Mouse (Mus musculus) gastrocnemius, postnatal 10 days (tissue): ENCODE results near the gene Alx3. TPM values are rescaled to one million over a fixed set of nuclear protein-coding genes. Genes with fewer than 3 reads are reported as not detected.

Experiments used
- DNase-seq: peaks from one replicate; pipeline ENCODE4 v3.0.0; 2021; ENCODE audit warnings: mixed read lengths
- long read RNA-seq, 2 experiments: library from polyadenylated mRNA; stranded (forward); transcript quantifications; one replicate each; pipeline ENCODE4 v2.0.0; 2021
- total RNA-seq, 2 experiments: library from RNA; stranded (reverse); gene quantifications; 2 replicates each; pipeline ENCODE4 v1.2.3; 2021

Alx3 gene
- total RNA-seq: not detected
- long read RNA-seq, experiment 1: 0 reads
- long read RNA-seq, experiment 2: 0 reads

DNA sequence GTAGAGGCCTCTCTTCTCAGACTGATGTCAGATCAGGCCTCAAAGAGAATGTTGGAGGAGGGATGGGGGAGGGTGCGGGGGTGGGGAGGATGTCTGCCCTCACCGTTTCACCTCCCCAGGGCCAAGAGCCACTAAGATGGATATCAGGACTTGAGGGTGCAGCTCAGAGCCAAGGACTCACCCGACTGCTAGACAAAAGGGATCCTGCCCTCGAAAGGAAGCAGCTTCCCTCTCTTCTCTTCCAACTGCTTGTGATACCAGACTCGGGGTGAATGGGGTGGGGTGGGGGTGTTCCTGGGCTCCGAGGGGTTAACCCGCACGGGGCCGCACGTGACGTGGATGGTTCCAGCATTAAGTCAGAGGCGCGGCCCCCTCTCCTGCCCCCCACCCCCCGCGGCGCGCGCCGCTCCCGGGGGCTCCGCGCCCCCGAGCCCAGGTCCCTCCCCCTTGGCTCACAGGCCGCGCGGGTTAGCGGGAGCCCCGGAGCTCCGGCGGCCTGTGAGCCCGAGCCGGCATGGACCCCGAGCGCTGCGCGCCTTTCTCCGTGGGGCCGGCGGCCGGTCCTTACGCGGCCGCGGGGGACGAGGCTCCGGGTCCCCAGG, at the start of gene Alx3:
Alx3 (plus strand) TSS at position 370 of the 602 bp plus-strand sequence.
- no peak for DNase-seq

DNA sequence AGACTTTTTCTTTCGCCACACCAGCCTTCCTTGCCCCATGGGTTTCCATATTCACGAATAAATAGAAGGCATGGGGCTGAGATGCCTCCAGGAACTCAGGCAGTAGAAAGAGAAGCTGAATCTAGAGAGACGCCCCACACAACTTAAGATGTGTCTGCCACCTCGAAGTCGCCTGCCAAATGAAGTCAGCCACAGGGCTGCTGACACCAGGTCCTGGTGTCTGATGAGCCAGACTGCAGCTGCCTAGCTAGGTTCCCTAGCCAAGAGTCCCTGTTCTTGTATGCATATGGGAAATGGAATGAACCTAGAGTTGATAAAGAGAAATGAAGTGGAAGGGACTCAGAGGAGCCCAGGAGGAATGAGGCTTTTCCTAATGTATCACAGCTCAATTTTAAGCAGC, 49.6 kb upstream of the Alx3 start:
- DNase-seq: no peak

DNA sequence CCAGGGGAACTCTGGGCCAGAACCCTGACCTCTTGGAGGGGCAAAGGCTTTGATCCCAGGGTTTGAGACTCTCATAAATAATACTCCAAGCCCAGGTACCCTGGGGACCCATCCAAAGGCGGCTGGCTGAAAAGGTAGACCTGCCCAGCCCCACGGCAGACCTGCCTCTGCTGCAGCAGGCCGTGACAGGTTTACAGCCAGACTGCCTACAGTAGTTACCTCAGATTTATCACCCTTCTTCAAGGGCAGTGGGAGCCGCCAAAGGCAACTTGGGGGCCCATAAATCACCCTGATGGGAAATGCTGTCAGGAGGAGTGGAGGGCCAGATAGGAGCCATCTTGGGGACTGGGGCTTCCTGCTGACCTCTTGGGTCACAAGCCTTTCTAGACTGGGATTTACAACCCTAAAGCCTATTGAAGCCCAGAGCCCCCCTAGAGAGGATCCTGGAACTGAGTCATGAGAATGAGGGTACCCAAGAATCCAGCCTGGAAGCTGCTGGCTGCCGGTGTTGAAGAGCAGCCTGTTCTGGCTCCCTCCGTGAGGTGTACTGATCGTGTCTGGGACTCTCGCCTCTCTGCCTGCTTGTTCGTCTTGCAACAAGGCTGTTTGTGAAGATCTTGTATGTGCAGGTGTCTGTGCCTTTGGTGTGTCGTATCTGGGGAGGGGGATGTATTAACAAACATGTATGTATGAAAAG, 49.0 kb upstream of the Alx3 start:
- DNase-seq: no peak

DNA sequence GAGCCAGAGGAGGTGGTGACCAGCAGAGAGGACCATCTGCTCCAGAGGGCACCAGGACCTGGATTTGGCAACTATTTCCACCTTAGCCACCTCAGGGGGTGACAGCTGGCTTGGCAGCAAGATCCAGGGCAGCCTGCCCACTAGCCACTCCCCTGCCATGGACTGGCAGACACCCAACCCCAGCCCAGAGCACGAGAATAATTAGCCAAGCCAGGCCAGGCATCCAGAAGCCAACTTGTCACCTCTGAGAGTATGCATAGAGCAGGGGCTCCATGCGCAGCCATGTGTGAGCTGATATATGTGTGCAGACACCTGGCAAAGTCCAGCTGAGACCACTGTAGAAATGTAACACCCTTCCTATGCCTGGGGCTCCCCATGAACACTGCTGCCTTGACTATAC, 47.9 kb upstream of the Alx3 start:
- DNase-seq: peak; percentile 20

DNA sequence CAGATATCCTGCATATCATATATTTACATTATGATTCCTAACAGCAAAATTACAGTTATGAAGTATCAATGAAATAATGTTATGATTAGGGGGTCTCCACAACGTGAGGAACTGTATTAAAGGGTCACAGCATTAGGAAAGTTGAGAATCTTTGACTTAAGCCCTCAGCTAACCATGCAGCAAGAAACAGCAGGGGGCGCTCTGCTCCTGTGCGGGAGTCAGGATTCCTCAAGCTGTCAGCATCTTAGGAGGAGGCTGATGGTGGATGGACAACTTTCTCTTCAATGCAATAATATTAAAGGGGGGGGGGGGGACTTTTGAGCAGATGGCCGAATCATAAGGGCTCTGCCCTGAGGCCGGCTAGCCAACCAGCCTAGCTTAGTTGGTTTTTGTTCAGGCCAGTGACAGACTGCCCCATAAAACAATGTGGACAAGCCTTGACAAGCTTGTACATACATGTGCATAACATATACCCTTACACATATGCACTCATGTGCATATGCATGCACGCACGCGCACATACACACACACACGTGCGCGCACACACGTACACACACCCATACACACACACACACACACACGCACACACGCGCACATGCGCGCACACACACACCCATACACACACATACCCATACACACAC, 44.3 kb upstream of the Alx3 start:
- peak; percentile 79 for DNase-seq

DNA sequence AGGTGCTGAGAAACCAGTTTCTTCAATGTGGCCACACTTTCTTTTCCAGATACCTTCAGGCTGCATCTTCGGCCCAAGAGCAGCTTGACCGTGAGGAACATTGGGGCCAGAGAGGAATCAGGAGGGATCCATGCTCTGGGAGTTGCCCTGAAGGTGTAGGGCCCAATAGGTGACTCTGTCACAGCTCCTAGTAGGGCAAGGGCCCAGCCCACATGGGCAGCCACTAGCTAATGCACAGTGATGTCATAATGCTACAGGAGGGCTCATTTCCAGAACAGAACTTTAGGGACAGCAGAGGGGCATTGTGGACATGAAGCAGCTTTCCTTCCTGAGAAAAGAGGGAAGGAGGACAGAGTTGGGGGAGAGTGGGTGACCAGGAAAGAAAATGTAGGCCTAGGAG, 40.0 kb upstream of the Alx3 start, which contains the start of gene Ubl4b:
Ubl4b (minus strand) TSS at position 232 of the 400 bp plus-strand sequence.
- no peak for DNase-seq

DNA sequence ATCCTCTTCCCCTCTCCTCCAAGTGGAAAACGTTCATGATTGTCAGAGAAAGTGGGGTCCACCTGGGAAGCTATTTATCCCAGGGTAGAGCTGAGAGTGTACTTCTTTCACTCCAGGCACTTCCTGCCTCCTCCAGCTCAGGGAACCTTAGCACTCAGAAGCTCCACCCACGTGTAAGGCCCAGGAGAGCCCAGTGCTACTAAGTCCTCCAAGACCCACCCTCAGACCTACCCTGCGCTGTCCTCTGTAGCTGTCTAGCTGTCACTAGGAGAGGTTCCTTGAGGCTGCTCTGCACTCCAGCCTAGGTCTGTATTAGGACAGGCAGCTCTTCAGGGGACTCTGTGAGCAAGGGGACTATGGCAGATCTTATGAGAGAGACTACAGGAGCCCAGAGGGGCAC, 36.1 kb upstream of the Alx3 start:
- DNase-seq: no peak

DNA sequence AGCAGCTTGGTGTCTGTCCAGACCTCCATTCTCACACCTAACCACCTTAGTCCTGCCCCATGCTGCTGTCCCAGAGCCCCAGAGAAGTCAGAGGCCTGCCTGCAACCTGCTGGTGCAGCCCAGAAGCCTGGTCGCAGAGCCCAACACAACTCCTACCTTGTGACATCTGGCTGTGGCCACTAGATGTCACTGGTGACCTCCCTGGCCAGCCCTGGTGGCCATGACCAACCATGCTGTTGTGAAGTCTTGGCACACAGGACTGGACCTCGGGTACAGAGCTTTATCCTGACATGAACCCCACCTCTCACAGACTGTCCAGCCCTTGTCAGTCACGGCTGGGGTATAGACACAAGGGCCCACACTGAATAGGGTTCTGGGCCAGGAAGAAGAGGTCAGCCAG, 35.6 kb upstream of the Alx3 start:
- peak; percentile 73 for DNase-seq

DNA sequence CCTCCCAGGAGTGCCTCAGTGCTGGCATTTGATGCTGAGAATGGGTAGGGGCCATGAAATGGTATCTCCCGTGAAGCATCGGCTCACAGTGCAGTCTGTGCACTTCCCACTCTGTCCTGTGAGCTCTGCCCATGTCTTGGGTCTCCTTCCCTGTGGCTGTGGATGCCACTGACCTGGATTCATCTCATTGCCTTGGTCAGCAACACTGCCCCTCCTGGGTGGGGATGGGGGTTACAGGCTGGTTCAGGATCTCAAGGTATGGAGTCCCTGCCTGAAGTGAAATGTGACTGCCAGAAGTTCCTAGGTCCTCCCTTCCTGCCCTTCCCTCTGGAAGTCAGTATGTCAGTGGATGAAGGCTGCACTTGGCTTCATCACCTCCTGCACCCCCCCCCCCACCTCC, 32.7 kb upstream of the Alx3 start:
- DNase-seq: no peak

DNA sequence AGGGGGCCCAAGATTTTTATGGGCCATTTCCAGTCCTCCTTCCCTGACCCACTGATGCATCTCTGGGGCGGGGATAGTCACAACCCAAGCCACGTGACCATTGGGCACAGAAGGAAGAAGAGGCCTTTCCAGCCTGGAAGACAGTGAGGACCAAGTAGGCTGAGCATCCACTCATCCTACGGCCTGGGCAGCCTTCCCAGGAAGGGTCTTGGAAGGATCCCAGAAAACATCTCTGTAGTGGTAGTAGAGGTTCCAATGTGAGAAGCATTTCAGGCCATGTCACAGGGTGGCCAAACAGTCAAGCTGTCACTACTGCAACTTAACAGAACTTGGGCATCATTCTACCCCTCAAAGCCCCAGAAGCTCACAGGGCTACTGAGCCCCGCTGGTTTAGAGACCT, 32.2 kb upstream of the Alx3 start:
- no peak for DNase-seq

DNA sequence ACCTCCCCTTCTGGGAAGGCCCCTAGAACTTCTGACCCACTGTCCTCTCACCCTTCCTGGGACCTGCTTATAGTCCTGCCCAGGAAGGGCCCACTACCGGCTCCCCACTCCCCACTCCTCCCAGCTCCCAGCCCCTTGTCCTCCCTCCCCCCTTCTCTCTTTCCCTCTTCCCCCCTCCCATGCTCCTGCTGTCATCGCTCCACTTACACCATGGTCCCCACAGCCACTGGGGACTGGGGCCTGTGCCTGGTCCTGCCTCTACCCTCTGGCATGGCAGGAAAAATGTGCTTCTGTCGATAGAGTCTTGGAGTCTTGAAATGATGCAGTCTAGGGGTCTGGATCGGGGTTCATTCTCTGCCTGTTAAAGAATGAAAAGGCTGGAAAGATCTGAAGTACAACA, 31.0 kb upstream of the Alx3 start:
- no peak for DNase-seq

DNA sequence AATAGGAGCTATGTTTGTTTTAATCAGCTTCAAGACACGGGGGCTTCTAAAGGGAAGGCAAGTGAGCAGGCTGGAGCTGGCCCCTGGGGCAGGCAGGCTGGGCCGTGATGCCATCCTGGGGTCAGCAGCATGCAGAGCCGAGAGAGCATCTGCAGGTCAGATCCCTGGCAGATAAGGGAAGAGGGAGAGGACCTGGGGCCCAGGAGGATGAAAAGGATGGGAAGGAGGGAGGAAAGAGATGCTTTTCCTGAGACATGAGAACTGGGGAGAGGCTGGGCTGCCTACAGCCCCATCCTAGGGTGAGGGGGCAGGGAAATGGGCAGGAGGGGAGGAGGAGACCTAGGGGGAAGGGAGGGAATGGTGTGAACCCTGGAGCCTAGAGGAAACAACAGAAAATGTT, 29.5 kb upstream of the Alx3 start:
- no peak for DNase-seq

DNA sequence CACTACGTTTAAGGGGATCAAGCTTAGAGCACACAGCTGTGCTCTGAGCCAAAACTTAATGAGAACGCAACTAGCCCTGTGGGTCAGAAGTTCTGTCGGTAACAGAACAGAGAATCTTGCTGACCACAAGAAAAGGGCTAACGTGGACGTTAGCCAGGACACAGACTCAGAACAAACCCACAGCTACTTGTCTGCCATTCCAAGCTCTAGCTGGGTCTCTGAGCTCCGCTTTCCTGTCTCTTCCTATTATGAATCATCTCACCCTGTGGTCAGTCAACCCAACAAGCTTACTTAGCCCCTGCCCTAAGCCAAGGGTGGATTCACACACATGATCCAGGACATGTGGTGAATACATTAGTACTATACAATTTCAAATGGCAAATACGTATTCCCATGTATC, 27.1 kb upstream of the Alx3 start:
- DNase-seq: no peak

DNA sequence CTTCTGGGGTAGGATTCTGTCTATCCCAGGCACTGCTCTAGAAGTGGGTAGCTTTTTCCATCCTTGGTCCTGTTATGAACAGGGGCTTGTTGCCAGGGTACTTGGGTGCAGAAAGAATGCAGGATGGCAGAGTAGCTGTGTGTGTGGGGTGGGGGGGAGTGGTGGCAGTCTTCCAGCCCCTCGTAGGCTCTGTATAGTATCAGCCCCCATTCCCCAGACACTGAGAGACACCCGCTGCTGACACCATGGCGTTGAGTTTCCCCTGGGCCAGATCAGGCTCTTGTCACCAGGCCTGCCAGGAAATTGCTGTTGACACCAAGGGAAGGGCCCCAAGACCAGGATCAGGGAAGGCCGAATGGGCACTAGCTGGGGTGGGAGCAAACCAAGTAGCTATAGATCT, 26.1 kb upstream of the Alx3 start:
- no peak for DNase-seq

DNA sequence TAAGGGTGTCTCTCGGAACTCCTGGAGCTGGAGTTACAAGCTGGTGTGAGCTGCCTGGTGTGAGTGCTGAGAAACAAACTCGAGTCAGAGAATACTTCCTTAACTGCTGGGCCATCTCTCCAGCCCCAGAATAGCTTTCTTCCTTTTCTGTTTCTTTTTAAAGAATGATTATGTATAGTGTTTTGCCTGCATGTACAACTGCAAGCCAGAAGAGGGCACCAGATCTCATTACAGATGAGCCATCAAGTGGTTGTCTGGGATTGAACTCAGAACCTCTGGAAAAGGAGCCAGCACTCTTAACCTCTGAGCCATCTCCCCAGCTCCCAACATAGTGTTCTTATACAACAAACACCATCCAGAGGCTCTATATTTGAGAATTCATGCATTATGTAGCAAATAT, 23.6 kb upstream of the Alx3 start:
- no peak for DNase-seq

DNA sequence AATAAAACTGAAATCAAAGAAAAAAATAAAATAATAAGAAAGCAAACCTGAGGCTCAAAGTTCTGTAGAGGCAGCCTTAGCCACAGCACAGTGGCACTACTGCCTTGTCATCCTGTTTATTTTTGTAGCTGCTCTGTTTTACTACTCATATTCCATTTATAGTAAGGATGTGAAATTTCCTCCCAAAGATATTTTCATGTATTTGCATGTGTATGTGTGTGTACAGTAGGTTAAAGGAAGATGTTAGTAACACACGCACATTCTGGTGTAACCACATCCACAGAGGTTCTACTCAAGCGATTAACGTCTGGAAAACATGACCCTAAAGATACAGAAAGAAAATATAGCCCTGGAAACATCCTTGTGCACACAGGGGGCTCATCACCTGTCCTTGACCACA, 18.0 kb upstream of the Alx3 start:
- DNase-seq: no peak

DNA sequence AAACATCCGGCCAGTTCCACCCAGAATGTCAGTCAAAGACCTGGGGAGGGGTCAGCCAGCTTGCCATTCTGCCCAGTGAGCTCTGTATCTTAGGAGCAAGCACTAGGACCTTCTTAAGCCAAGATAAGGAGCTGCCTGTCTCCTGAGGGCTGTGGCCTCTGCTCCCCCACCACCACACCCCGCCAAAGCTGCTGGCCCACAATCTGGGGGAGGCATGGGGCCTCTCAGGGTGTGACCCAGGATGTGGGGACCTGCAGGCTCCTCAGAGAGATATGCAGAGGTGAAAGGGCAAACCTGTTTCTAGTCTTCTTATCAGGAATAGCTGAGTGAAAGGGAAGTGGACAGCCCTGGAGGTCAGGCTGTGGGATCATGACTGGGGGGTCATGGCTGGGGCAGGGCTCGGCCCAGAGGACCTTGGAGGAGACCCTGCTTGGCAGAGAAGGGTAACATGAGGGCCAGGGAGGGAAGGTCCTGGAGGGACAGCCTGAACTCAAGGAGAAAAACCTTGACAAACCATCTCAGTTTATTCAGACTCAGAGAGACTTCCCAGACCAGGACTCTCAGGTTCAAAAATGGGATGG, 16.9 kb upstream of the Alx3 start:
- DNase-seq: no peak

DNA sequence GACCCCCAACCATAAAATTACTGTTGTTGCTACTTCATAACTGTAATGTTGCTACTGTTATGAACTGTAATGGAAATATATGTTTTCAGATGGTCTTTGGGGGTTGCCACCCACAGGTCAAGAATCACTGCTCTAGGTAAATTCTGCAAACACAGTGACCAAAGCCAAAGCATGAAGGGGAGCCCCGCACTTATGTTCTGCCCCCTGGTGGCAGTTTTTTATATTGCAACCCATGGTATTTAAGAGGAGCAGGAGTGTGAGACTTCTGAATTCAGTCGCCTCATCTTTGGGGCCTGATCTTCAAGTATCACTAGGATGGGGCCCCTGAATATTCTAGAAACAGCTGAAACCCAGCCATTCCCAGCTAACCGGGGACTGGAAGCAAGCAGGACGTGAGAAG, 15.4 kb upstream of the Alx3 start:
- DNase-seq: peak; percentile 77

DNA sequence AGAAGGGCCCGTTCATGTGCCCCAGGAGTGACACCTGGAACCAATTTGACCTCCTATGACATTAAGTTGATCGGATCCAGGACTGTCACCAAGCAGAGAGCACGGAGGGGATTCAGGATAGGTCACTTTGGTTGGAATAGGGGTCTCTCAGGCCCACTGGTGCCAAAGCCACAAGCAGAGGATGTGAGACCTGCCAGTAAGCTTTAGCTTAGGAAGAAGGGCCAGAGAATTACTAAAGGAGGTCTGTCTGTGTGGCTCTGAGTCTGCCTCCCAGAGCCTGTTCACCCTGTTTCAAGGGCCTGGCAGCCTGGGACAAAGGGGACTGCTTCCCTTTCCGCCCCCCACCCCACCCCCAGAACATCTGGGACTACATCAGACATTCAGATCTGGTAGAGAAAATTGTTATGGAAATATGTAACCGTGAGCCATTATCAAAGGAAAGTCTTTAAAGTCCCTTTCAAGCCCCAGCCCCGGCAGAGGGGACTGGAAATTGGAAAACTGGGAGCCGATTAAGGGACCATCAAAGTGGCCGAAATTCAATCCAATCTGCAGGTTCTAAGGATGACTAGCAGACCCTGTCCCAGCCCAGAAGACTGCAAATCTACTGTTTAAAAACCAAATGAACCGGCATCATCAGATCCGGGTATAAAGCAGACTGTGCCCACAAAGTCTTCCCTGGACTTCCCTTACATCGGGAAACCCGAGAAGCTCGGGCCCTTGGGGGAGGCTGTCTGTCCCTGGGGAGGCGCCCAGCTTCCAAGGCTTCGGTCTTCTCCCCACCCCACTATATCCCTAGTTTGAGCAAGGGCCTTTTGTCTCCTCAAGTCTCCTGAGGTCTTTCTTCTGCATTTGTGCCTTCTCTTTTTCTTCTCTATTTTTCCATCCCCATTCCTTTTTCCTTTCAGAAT, 13.5 kb upstream of the Alx3 start:
- no peak for DNase-seq

DNA sequence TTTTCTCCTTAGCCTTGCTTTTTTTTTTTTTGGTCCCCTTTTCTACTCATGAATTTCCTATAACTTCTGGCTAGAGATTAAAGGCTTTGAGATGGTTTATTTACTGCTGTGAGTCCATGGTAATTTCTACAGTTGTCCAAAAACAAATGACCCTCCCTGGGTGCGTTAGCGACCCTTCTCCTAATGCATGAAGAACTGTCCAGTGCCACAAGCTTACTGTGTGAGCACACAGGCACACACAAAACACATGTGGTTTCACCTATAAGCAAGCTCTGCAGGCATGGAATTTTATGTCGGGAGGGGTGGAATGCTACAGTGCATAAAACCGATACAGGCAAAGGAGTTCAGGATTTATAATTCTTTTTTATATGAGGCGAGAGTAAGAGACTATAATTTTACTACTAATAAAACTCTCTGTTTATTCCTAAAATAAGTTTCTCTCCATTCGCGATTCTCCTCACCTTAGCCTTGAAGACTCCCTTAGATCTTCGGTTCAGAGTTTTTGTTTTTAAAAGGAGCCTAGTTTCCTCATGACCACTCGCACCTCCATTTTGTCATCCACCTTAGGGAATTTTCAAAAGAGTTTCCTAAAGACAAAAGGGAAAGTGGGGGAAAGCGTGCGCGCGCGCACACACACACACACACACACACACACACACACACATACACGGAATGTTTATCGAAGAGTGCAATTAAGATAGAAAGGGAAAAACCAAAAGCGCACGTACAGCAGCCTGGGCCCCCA, 12.5 kb upstream of the Alx3 start:
- no peak for DNase-seq
